Mouse (Mus musculus): ENCODE data around the gene Cacybp.

Cacybp gene

DNA sequence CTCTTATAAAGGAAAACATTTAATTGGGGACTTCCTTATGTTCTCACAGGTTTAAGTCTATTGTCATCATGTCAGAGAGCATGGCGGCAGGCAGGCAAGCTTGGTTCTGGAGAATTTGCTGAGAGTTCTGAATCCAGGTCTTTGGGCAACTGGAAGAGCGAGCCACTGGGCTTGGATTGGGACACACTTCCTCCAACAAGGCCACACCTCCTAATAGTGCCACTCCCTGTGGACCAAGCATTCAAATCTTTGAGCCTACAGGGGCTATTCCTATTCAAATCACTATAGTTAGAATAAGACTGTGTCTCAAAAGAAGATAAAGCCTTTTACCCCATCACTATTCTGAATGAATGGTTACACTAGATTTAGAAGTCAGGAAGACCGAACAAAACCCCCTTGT lies 5.2 kb upstream of the Cacybp start:
- no peak for ATAC-seq (ENCODE audit: low TSS enrichment)

DNA sequence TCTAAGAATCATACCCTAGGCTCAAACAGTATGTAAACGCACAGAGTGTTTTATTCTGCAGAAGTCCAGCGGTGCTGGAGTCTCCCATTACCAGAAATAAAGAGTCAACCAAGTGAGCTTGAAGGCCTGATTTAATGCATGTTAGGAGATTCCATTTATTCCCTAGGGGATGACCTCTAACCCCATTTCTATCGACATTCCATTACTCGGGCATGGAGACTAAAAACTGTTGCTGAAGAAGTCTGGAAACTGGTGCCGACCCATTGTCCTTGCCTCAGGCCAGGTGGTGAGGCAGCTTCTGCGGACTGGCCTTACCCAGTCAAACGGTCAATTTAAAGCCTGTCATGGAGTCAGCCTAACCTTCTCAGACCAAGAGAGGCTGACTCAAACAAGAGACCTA lies 1.5 kb upstream of the Cacybp start:
- no peak for ATAC-seq (ENCODE audit: low TSS enrichment)

DNA sequence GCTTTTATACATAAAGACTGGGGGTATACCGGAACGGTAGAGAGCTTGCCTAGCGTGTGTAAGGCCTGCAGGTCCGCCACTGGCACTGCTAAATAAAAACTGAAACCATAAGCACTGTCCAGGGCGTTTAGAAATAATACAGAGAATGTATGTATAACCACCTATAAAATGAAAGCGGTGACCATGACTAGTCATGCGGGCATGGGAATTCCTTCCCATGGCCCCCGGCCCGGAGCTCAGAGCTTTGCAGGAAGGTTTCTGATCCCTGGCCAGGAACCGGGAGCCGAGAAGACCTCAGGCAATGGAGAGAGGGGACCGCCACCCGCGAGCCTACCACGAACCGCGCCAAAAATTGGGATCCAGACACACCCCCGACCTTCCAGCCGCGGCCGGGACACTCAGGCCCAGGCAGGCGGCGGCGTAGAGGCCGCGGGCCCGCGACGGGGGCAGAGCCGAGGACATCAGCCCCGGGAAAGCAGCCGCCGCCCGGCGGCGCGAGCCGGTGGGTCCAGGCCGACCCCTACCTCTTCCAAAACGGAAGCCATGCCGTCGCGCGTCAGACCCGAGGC lies 468 bp downstream of the Cacybp start:
- peak; percentile 8; the same call in 1 of the 2 replicates for ATAC-seq (ENCODE audit: low TSS enrichment)

DNA sequence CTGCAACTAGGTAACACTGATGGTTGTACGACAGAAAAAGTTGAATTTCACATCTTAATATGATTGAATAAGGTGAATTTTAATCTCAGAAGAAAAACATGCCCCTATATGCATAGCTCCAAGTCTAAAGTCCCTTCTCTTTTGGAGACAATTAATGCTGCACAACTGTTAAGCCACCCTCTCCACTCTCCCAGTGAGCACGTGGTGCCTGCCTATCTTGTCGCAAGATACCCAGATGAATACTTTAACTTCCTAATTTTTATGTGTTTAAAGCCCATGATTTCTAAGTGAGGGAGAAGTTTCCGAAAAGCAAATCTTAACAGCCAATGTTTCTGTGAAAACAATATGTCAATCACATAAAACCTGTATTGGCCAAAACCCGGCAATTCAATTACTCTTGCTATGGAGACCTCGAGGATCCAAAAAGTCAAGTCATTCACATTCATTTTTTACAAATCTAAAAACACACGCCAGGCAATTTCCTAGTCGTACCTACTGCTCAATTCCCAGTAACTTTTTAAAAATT lies 1.0 kb downstream of the Cacybp start:
- ATAC-seq (ENCODE audit: low TSS enrichment) = no peak

DNA sequence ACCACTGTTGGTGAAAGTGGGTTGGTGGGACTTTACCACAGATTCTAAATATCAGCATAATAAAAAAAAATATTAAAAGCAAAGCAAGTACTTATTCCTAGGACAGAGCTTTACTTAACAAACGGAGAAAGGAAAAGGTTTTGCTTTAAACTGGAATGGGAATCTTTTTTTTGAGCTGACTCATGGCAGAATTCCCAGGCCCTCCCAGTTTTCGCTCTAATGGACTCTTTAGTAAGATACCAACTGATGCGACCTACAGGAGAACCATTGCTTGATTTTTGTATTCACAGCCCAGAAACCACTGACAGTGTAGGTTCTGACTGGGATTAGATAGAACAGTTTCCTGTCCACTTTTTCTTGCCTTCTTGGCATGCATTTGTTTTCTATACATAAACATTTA lies 2.1 kb downstream of the Cacybp start:
- no peak for ATAC-seq (ENCODE audit: low TSS enrichment)

DNA sequence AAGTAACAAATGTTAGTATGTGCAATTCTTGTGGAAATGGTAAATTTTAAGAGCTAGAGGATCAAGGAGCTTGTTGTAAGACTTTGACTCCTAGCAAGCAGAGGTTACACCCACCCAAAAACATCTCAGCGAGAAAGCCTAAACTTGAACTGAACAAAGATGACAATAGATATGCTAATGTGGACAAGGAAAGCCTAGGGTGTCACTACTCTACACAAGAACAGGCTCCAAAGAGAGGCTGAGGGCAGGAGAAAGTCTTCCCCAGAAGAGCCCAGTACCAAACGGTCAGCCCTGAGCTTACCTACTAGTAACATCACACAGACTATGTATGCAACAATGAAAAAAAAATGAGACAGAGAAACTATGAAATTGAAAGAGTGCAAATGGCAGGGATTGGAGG lies 2.8 kb downstream of the Cacybp start:
- no peak for ATAC-seq (ENCODE audit: low TSS enrichment)

DNA sequence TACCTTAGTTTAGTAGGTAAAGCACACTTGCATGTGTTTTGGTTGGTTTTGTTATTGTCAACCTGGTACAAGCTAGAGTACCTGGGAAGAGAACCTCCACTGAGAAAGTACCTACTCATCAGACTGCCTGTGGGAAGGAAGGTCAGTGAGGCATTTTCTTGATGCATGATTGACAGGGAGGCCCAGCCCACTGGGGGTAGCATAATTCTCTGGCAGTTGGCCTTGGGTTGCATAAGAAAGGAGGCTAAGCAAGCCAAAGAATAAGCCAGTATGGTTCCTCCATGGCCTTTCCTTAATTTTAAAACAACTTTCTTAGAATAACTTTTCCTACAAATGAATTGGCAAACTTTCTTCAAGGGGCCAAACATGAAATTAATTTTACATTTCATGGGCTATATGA lies 7.2 kb downstream of the Cacybp start:
- no peak for ATAC-seq (ENCODE audit: low TSS enrichment)

DNA sequence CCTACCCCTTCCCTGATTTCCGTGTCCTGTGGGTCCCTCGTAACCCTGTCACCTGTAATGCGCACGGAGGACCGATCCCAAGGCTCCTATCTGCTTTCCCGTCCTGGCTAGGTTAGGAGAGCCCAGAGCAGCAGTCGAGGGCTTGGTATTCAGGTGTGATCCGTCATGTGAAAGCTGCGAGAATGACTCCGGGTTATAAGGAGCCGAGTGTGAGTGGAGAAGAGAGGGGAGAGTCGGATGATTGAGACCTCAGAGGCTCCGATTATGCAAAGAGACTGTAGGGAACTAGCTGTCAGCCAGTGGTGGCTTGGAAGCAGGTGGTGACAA lies 17.4 kb downstream of the Cacybp start:
- no peak for ATAC-seq (ENCODE audit: low TSS enrichment)

DNA sequence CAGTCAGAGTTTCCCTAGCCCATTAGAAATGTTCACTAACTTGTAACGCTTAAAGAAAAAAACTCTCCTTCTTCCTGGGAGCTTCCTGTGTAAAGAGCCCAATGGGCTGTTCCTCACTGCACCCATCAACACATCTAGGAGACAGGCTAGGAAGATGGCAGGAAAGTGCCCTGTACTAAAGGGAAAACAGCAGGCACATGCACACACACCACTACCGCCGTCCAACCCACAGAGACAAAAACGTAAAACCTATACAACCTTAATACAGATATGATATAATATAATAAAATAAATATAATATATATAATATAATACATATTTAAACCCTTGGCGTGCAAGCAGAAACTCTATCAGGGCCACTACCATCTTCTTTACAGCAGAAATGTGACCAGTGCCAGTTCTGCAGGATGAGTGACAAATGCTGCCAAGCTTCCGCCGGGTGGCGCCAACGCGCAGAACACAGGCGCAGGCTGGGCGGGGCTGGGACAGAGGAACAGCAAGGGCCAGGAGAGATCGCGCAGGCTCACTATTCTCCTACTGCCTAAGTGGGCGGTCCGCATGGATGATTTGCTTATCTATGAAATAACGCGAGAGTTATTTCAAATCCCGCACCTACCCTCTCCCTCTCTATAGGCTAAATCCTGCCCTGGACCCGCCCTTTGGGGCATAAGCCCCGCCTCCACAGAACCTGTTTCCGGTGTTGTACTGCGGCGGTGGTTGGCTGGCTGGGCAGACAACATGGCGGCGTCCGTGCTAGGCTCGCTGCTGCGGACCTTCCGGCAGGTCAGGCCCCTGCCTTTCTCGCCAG lies 17.9 kb downstream of the Cacybp start, which contains the start of gene Mrps14:
Gene Mrps14, plus strand, starts transcription at position 687 of the 808 bp plus-strand sequence.
- ATAC-seq (ENCODE audit: low TSS enrichment) = peak; percentile 99

DNA sequence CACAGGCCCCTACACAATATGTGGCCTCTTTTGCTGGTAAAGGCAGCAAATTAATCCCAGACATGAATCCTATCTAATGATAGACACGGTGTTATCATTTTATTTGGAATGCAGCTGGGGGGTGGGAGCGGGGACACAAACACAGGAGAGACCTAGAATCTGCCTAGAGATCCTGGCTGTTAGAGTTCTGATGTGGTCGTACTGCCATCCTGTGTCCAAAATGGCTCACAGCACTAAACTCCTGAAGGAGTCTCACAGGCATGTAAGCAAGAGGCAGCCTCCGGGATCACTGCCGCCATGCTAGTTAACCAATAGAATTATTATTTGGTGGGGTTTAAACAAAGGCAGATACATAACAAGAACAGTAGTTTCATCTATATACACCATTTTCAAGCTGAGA lies 28.2 kb downstream of the Cacybp start:
- ATAC-seq (ENCODE audit: low TSS enrichment) = peak; percentile 99

DNA sequence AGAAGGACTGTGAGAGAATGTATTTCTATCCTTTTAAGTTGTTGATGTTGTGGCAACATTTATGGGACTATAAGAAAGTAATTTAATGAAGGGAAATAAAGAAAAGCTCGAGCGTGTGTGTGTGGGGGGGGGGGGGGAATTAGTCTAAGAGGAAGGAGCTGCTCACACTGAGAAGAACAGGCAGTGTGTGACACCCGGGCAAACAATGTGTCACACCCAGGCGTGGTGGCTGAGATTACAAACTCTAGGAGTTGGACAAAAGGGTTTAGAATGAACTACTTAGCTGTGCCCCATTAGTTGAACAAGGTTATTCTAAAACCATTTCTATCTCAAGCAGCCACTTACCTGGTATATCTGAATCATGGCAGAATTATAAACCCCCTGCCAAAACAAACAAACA lies 31.5 kb downstream of the Cacybp start:
- no peak for ATAC-seq (ENCODE audit: low TSS enrichment)

DNA sequence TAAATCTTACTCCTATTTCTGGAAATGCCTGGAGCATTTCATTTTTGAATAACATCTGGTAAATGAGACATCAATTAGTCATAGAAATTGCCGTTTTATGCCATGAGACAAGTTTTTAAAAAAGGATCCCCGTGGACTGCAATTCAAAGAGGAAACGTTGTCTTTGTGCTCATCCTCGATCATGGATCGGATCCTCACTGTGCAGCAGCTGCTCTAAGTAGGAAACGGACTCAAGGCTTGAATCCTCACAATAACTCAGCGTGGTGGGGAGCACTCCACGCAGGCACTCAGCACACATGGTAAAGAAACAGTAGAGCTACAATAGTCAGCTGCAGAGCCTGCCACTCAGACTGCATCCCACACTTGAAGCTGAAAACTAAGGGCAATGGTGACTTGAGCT lies 35.8 kb downstream of the Cacybp start:
- ATAC-seq (ENCODE audit: low TSS enrichment) = peak; percentile 57; the same call in 1 of the 2 replicates

DNA sequence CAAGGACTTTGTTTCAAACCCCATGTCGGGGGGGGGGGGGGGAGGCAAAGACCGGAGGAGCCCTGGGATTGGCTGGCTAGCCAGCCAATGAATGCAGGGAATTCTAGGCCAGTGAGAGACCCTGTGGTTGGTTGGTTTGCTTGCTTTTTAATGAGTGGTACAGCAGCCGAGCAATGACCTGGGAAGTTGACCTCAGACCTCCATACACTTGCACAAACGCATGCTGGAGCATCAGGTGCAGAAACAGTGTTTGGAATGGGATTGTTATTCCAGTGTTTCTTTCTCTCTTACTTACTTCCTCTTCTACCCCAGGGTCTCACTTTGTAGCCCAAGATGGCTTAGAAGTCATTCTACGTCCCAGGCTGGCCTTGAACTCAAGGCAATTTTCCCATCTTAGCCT lies 46.1 kb downstream of the Cacybp start:
- ATAC-seq (ENCODE audit: low TSS enrichment) = no peak

DNA sequence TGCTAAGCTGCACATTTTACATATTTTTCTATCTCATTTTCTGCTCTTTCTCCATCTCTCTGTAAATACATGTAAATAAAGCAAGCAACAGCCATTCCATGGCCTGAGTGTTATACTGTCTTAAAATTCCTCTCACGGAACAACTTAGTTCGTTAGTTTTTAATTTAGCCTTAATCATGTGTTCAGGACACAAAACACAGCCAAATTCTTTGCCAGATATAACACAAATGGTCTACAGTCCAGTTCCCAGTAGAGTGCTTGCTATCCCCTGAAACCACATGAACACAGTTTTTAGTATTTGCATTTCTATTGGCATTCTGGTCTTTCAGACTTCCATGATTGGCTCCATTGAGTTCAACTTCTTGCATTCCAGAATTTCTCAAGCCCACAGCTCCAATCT lies 54.5 kb downstream of the Cacybp start:
- no peak for ATAC-seq (ENCODE audit: low TSS enrichment)

DNA sequence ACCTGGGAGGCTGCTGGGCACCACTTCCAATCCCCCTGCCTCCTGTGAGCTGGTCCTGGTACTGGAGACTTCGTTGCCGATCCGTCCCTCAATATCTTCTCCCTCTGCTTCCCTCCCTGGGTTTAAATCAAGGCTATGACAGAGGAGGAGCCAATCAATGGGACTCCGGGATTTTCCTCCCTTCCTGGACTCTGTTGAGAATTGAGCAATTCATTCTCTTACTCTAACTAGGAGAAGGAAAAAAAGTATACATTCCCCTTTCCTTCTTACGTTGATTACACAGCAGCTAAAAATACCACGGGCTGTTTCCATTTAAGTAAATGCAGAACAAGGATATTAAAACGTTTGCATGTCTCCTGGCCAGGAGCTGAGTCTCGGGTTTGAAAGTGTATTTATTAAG lies 59.2 kb downstream of the Cacybp start, which contains the start of gene Tnn:
Gene Tnn, minus strand, starts transcription at position 101 of the 400 bp plus-strand sequence.
- ATAC-seq (ENCODE audit: low TSS enrichment) = no peak
